Mouse (Mus musculus): Measurements from ENCODE around the gene Rexo1.

Gene Rexo1

DNA sequence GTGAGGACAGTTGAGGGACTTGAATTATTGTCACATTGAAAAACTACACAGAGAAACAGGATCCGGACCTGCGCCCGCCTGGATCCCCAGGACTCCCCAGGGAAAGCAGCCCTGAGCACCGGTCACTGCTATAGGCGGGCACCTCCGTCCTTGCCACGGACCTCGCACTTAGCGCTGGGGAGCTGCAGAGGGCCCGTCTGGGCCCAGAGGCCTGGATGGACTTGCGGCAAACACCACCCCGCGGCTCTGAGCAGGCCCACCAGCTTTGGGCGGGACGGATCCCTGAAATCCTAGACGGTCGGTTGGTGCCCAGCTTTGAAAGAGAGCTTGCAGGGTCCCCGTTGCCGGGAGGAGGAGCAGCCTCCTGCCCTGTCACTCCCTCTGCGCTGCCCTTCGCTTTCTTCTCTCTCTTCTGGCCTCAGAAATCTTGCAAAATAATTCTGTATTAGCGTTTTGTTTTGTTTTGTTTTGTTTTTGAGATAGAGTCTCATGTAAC, 58.5 kb downstream of the Rexo1 start:
- DNase-seq = no peak

DNA sequence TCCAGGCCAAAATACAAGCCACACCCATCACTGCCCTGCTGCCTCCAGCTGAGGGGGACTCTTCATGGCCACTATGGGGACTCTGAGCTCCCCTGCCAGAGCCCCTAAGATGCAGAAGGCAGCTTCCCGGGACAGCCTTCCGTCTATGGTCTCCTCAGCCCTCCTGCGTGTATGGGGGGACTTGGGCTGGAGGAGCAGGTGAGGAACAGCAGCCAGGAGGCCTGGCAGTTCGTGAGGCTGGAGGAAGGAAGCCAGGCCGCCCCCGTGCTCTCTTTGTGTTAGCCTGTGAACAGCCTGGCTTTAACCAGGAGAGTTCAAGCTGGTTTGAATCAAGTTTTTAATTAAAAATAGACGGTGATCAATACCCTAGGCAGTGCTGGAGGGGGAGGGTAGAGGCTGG, 59.1 kb downstream of the Rexo1 start:
- no peak for DNase-seq

GRCm38 (mm10) chr10:80496421-80496820, 64.9 kb downstream of the Rexo1 start:
- DNase-seq = no peak

DNA sequence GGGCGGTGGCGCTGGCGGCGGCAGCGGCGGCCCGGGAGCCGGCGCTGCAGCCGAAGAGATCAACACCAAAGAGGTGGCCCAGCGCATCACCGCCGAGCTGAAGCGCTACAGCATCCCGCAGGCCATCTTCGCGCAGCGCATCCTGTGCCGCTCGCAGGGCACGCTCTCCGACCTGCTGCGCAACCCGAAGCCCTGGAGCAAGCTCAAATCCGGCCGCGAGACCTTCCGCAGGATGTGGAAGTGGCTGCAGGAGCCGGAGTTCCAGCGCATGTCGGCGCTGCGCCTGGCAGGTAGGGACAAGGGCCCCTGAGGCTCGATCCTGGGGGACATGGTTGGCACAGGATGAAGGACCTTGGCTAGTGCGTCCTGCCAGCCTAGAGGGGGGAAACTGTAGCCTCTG, 65.5 kb downstream of the Rexo1 start:
- no peak for DNase-seq

- no peak for DNase-seq
Measured at GRCm38 (mm10) chr10:80494732-80495131, 66.6 kb downstream of the Rexo1 start, which contains the start of gene Onecut3. Gene Onecut3, plus strand, starts transcription at chr10:80494835.

Measured in cerebellum, adult 11 months (tissue).